Mouse (Mus musculus): ENCODE results near the gene Pofut2.

- TF ChIP-seq CTCF (IDR thresholded peaks at IDR 0.05) (no peak), EP300 (IDR thresholded peaks at IDR 0.05) (no peak)
Observed at GRCm38 (mm10) chr10:77219411-77220025, 39.5 kb upstream of the Pofut2 start.
